In the genomic region with DNA sequence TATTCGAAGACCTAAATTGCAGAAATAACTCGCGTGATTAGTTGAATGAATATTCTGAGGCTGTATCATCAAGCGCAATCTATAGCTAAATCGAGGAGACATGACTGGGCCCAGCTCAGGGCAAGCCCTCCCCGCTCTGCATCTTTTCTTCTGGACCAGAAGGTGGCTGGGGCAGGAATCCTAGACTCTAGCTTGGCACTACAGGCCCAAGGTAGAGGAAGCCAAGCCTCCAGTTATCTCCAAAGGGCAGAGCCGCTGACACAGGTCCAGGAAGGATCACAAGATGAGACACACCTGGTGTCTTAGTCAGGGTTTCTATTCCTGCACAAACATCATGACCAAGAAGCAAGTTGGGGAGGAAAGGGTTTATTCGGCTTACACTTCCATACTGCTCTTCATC, we compare ENCODE assay signal across 14 mouse cellular contexts.
"Had no signal": no experiment of that assay in that cellular context is flagged by ENCODE, and none has a peak within 500 bp of the region (broad histone marks: within the 10 kb centered on the region; RNA-seq: fewer than 3 reads in every experiment).

No protein-coding gene starts in this region.

- H3K4me2 ChIP-seq: liver, embryonic 11.5 days; liver, embryonic 15.5 days; midbrain, embryonic 12.5 days; neural tube, embryonic 12.5 days had no signal

- H3K4me3 ChIP-seq: limb, embryonic 10.5 days; liver, embryonic 15.5 days; megakaryocyte, embryonic 14.5 days; midbrain, embryonic 12.5 days; neural tube, embryonic 12.5 days had no signal

- H3K9ac ChIP-seq: liver, embryonic 15.5 days; midbrain, embryonic 12.5 days; neural tube, embryonic 12.5 days had no signal

- H3K36me3 ChIP-seq: limb, embryonic 10.5 days; liver, embryonic 15.5 days; midbrain, embryonic 12.5 days; neural tube, embryonic 12.5 days had no signal

- DNase-seq: kidney, adult 18-20 months; kidney, postnatal 14 days; layer of hippocampus, adult 9-11 months; lung, adult 2 months; lung, postnatal 4 days; thymus, adult 18-20 months; thymus, postnatal 14 days had no signal

- H3K27me3 ChIP-seq: liver, embryonic 15.5 days; midbrain, embryonic 12.5 days; neural tube, embryonic 12.5 days had no signal

- H3K9me3 ChIP-seq: limb, embryonic 10.5 days; liver, embryonic 15.5 days; midbrain, embryonic 12.5 days; neural tube, embryonic 12.5 days had no signal

- ATAC-seq: lung, postnatal 0 days had no signal

- H3K27ac ChIP-seq: limb, embryonic 10.5 days; midbrain, embryonic 12.5 days; neural tube, embryonic 12.5 days had no signal
